Mouse (Mus musculus) liver, embryonic 14.5 days (tissue): ENCODE results near the gene A630089N07Rik.
"Not testable (repeated sequence)": the region's sequence is repeated elsewhere in the genome, so short reads cannot be mapped to it uniquely, and the experiment has no call there.

Experiments
- CTCF ChIP-seq: IDR thresholded peaks from 2 replicates; pipeline ENCODE4 v1.5.1; 2016; ENCODE audit warnings: antibody characterized with exemption, low read depth, control low read depth
- EP300 ChIP-seq: IDR thresholded peaks from 2 replicates; pipeline ENCODE4 v1.6.1; 2016; ENCODE audit warnings: antibody characterized with exemption, low read depth

GRCm38 (mm10) chr16:97997383-97997731, 84.9 kb downstream of the A630089N07Rik start:
- TF ChIP-seq CTCF, EP300: not testable (repeated sequence)
